Mouse (Mus musculus) neural tube, embryonic 13.5 days (tissue): ENCODE data around the gene Vmn2r7. TPM values are rescaled to one million over a fixed set of nuclear protein-coding genes. Genes with fewer than 3 reads are reported as not detected.
"Not testable (repeated sequence)": the region's sequence is repeated elsewhere in the genome, so short reads cannot be mapped to it uniquely, and the experiment has no call there.

Experiments
- ATAC-seq: fragments of 200-750 bp; cut with Nextera tagmentation; 2 replicates; pipeline ENCODE4 v1.8.0; 2017; ENCODE audit warnings: low read depth, mild to moderate bottlenecking, moderate TSS enrichment, moderate library complexity
- H3K27ac ChIP-seq: fragments of 300-500 bp; sonication (generic); replicated peaks from 2 replicates; pipeline ENCODE4 v1.5.1; 2015; ENCODE audit warnings: moderate library complexity, mild to moderate bottlenecking, inconsistent platforms
- H3K27me3 ChIP-seq: fragments of 300-500 bp; sonication (generic); 2 replicates; pipeline ENCODE4 v1.6.1; 2015; ENCODE audit warnings: mild to moderate bottlenecking, inconsistent platforms
- H3K36me3 ChIP-seq: fragments of 300-500 bp; sonication (generic); 2 replicates; pipeline ENCODE4 v1.6.1; 2015; ENCODE audit warnings: mild to moderate bottlenecking, inconsistent platforms
- H3K4me1 ChIP-seq: fragments of 300-500 bp; sonication (generic); replicated peaks from 2 replicates; pipeline ENCODE4 v1.6.1; 2015; ENCODE audit warnings: inconsistent platforms
- H3K4me2 ChIP-seq: fragments of 300-500 bp; sonication (generic); 2 replicates; pipeline ENCODE4 v1.6.1; 2015; ENCODE audit warnings: inconsistent platforms, mild to moderate bottlenecking, moderate library complexity
- H3K4me3 ChIP-seq: fragments of 300-500 bp; sonication (generic); 2 replicates; pipeline ENCODE4 v1.5.1; 2015; ENCODE audit warnings: mild to moderate bottlenecking, inconsistent platforms
- H3K9ac ChIP-seq: fragments of 300-500 bp; sonication (generic); 2 replicates; pipeline ENCODE4 v1.6.1; 2015; ENCODE audit warnings: moderate library complexity, mild to moderate bottlenecking, inconsistent platforms
- H3K9me3 ChIP-seq: fragments of 300-500 bp; sonication (generic); 2 replicates; pipeline ENCODE4 v1.6.1; 2016; ENCODE audit warnings: inconsistent platforms
- WGBS: fragments of 180-500 bp; shearing (Covaris S2); methylation state at CpG from one replicate; pipeline ENCODE4 v1.1.7; 2015; 5-methylcytosine and 5-hydroxymethylcytosine counted together
- polyA plus RNA-seq: library from polyadenylated mRNA; unstranded; fragments of >200 nt; fragmentation: Nextera tagmentation; extraction: Ambion mirVana; gene quantifications from 2 replicates; pipeline ENCODE4 v1.2.1, GENCODE M21; 2015

Vmn2r7 gene
- polyA plus RNA-seq, 1 experiment from 2014 or later = not detected

GRCm38 (mm10) chr3:64727187-64727970 lies 117.2 kb downstream of the Vmn2r7 start:
- not testable (repeated sequence) for H3K36me3 ChIP-seq, H3K9ac ChIP-seq, ATAC-seq, H3K9me3 ChIP-seq, H3K4me2 ChIP-seq, H3K4me3 ChIP-seq, H3K4me1 ChIP-seq, H3K27ac ChIP-seq, H3K27me3 ChIP-seq
- 69% methylated on average over 3 of the region's 3 CpGs for WGBS

GRCm38 (mm10) chr3:64725736-64726135 lies 118.8 kb downstream of the Vmn2r7 start:
- ATAC-seq, H3K4me1 ChIP-seq, H3K27ac ChIP-seq, H3K9me3 ChIP-seq, H3K36me3 ChIP-seq, H3K4me3 ChIP-seq, H3K4me2 ChIP-seq, H3K27me3 ChIP-seq, H3K9ac ChIP-seq: not testable (repeated sequence)
- WGBS = 93% methylated on average over 1 of the region's 1 CpGs

- not testable (repeated sequence) for H3K27ac ChIP-seq, ATAC-seq, H3K9me3 ChIP-seq, H3K4me2 ChIP-seq, H3K4me1 ChIP-seq, H3K9ac ChIP-seq, H3K4me3 ChIP-seq, H3K27me3 ChIP-seq, H3K36me3 ChIP-seq
- WGBS = 78% methylated on average over 1 of the region's 1 CpGs
These were observed 168.5 kb downstream of the Vmn2r7 start for GRCm38 (mm10) chr3:64676069-64676468.
